ENCODE assay signal across 11 mouse cellular contexts in genomic region chr19:45438928-45439846, GRCm38 (mm10).
DNase-seq lines count a peak whose midpoint lies in the region; ATAC-seq and TF ChIP-seq lines count a peak whose summit lies in the region.
"Had no signal": no experiment of that assay in that cellular context is flagged by ENCODE, and none has a peak within 500 bp of the region (broad histone marks: within the 10 kb centered on the region; RNA-seq: fewer than 3 reads in every experiment).

No protein-coding gene starts in this region.

- 0 out of 2 replicates have a peak overlapping the region, but pooled peaks have one; percentile 13 for H3K27ac ChIP-seq in hindbrain, embryonic 12.5 days
- H3K27ac ChIP-seq in hindbrain, embryonic 10.5 days: no peak overlapping the region
- H3K27ac ChIP-seq in neural tube, embryonic 13.5 days (replicated peaks): peak overlapping the region; percentile 63
- H3K27ac ChIP-seq: neural tube, embryonic 12.5 days had no signal

- no peak for ATAC-seq in hindbrain, embryonic 12.5 days (ENCODE audit: low FRiP score)
- ATAC-seq in neural tube, embryonic 13.5 days (ENCODE audit: low read depth): peak; percentile 51; the same call in 1 of the 2 replicates

- H3K9ac ChIP-seq in hindbrain, embryonic 12.5 days: no peak overlapping the region
- no peak overlapping the region for H3K9ac ChIP-seq in neural tube, embryonic 13.5 days
- H3K9ac ChIP-seq: neural tube, embryonic 12.5 days had no signal

- no peak for DNase-seq in hindbrain, embryonic 10.5 days (ENCODE audit: low spot score)
- no peak for DNase-seq in neural tube, embryonic 10.5 days (ENCODE audit: extremely low spot score, low spot score)
- DNase-seq in brain, embryonic 14.5 days (ENCODE audit: low read depth): no peak
- DNase-seq in thymus, postnatal 25 days: peak; percentile 11
- DNase-seq in cerebellum, postnatal 4 days (ENCODE audit: low spot score in 2 of 2): no peak
- DNase-seq in urinary bladder, postnatal 10 days (ENCODE audit: low spot score): no peak
- DNase-seq: heart, postnatal 10 days; kidney, postnatal 10 days had no signal

- no peaks in the 10 kb centered on the region for H3K27me3 ChIP-seq in hindbrain, embryonic 12.5 days
- peaks cover 28% of the 10 kb centered on the region for H3K27me3 ChIP-seq in hindbrain, embryonic 10.5 days (ENCODE audit: insufficient read depth, poor library complexity, severe bottlenecking)
- H3K27me3 ChIP-seq in neural tube, embryonic 13.5 days: no peaks in the 10 kb centered on the region
- H3K27me3 ChIP-seq: neural tube, embryonic 12.5 days had no signal

- H3K36me3 ChIP-seq in hindbrain, embryonic 12.5 days: no peaks in the 10 kb centered on the region
- no peaks in the 10 kb centered on the region for H3K36me3 ChIP-seq in hindbrain, embryonic 10.5 days
- H3K36me3 ChIP-seq in neural tube, embryonic 13.5 days: no peaks in the 10 kb centered on the region
- H3K36me3 ChIP-seq: neural tube, embryonic 12.5 days had no signal

- no peak for TF ChIP-seq POLR2A in brain, embryonic 14.5 days (IDR thresholded peaks at IDR 0.05; ENCODE audit: borderline replicate concordance, extremely low read depth, insufficient read depth, insufficient read length, poor library complexity, severe bottlenecking)

- 67% methylated on average over 6 of the region's 6 CpGs for WGBS in hindbrain, embryonic 12.5 days
- WGBS in hindbrain, embryonic 10.5 days: 79% methylated on average over 6 of the region's 6 CpGs
- 40% methylated on average over 6 of the region's 6 CpGs for WGBS in neural tube, embryonic 13.5 days

- no peak overlapping the region for H3K4me3 ChIP-seq in hindbrain, embryonic 12.5 days
- H3K4me3 ChIP-seq in hindbrain, embryonic 10.5 days: no peak overlapping the region
- no peak overlapping the region for H3K4me3 ChIP-seq in neural tube, embryonic 13.5 days
- H3K4me3 ChIP-seq: neural tube, embryonic 12.5 days had no signal

- peaks cover 20% of the 10 kb centered on the region for H3K4me1 ChIP-seq in hindbrain, embryonic 12.5 days
- H3K4me1 ChIP-seq in hindbrain, embryonic 10.5 days (replicated peaks): peaks cover 10% of the 10 kb centered on the region
- H3K4me1 ChIP-seq in neural tube, embryonic 13.5 days (replicated peaks): peaks cover 49% of the 10 kb centered on the region

- TF ChIP-seq CTCF in brain, embryonic 14.5 days (IDR thresholded peaks at IDR 0.05; ENCODE audit: borderline replicate concordance, extremely low read depth, insufficient read depth, insufficient read length): peak; percentile 34; the same call in 1 of the 2 replicates

- H3K9me3 ChIP-seq in hindbrain, embryonic 12.5 days (replicated peaks): no peaks in the 10 kb centered on the region
- no peaks in the 10 kb centered on the region for H3K9me3 ChIP-seq in hindbrain, embryonic 10.5 days
- no peaks in the 10 kb centered on the region for H3K9me3 ChIP-seq in neural tube, embryonic 13.5 days
- H3K9me3 ChIP-seq: neural tube, embryonic 12.5 days had no signal

- H3K4me2 ChIP-seq in hindbrain, embryonic 12.5 days (replicated peaks): no peak overlapping the region
- no peak overlapping the region for H3K4me2 ChIP-seq in neural tube, embryonic 13.5 days
- H3K4me2 ChIP-seq: neural tube, embryonic 12.5 days had no signal
